Mouse (Mus musculus): ENCODE measurements around the gene Efna2. TPM values are rescaled to one million over a fixed set of nuclear protein-coding genes. Genes with fewer than 3 reads are reported as not detected.

The Efna2 gene
- polyA plus RNA-seq, 1 experiment from 2014 or later, result 41.9 TPM

- Histone ChIP-seq H3K4me2 (ENCODE audit: low read length) (peak overlapping the region; percentile 1; the same call in 1 of the 2 replicates), H3K4me1 (ENCODE audit: control insufficient read depth, insufficient read depth, low read length) (peaks cover 26% of the 10 kb centered on the region), H3K27me3 (ENCODE audit: control insufficient read depth, insufficient read depth, low read length) (no peaks in the 10 kb centered on the region), H3K9ac (replicated peaks; ENCODE audit: low read length) (no peak overlapping the region), H3K9me3 (ENCODE audit: control insufficient read depth, low read length) (no peaks in the 10 kb centered on the region), H3K36me3 (ENCODE audit: control insufficient read depth, insufficient read depth, low read length) (peaks cover 39% of the 10 kb centered on the region), H3K4me3 (replicated peaks; ENCODE audit: low read depth, low read length) (no peak overlapping the region), H3K27ac (replicated peaks; ENCODE audit: low read depth, low read length) (peak overlapping the region; percentile 46)
- DNase-seq (no peak), ATAC-seq (ENCODE audit: low FRiP score, low TSS enrichment) (no peak)
- 51% methylated on average over 10 of the region's 10 CpGs for WGBS
Measured at GRCm38 (mm10) chr10:80187739-80188138, 8.5 kb downstream of the Efna2 start.

DNA sequence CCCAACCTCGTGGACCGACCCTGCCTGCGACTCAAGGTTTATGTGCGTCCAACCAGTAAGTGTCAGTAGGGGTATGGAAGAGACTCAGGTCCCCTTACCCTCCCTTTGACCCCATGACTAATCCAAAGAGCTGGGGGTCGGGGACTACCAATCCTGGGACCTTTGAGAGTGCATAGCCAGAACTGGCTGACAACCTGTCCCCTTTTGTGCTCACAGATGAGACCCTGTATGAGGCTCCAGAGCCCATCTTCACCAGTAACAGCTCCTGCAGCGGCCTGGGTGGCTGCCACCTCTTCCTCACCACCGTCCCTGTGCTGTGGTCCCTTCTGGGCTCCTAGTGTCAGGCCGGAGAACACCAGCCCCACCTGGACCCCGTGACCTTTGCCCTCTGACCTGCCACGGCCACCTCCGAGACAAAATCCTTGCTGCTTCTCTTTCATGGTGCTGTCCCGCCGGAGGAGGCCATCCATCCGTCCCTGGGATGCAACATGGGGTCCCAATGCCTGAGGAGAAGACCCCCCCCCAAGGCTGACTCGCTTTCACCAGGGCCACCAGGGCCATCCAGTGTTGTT lies 9.3 kb downstream of the Efna2 start:
- no peaks in the 10 kb centered on the region for H3K27me3 ChIP-seq (ENCODE audit: control insufficient read depth, insufficient read depth, low read length)
- H3K4me1 ChIP-seq (ENCODE audit: control insufficient read depth, insufficient read depth, low read length), result peaks cover 26% of the 10 kb centered on the region
- peaks cover 34% of the 10 kb centered on the region for H3K36me3 ChIP-seq (ENCODE audit: control insufficient read depth, insufficient read depth, low read length)
- WGBS, result 35% methylated on average over 15 of the region's 15 CpGs
- peak overlapping the region; percentile 12; the same call in 1 of the 2 replicates for H3K4me3 ChIP-seq (replicated peaks; ENCODE audit: low read depth, low read length)
- peak overlapping the region; percentile 65 for H3K4me2 ChIP-seq (ENCODE audit: low read length)
- peak overlapping the region; percentile 43 for H3K9ac ChIP-seq (replicated peaks; ENCODE audit: low read length)
- H3K27ac ChIP-seq (replicated peaks; ENCODE audit: low read depth, low read length), result peak overlapping the region; percentile 94
- no peak for ATAC-seq (ENCODE audit: low FRiP score, low TSS enrichment)
- H3K9me3 ChIP-seq (ENCODE audit: control insufficient read depth, low read length), result no peaks in the 10 kb centered on the region
- DNase-seq, result no peak

- DNase-seq (peak; percentile 70), ATAC-seq (ENCODE audit: low FRiP score, low TSS enrichment) (0 out of 2 replicates have a peak, but pooled peaks have one; percentile 22)
- Histone ChIP-seq H3K36me3 (ENCODE audit: control insufficient read depth, insufficient read depth, low read length) (peaks cover 30% of the 10 kb centered on the region), H3K27ac (replicated peaks; ENCODE audit: low read depth, low read length) (peak overlapping the region; percentile 94), H3K4me3 (replicated peaks; ENCODE audit: low read depth, low read length) (peak overlapping the region; percentile 34), H3K9me3 (ENCODE audit: control insufficient read depth, low read length) (no peaks in the 10 kb centered on the region), H3K9ac (replicated peaks; ENCODE audit: low read length) (peak overlapping the region; percentile 75), H3K27me3 (ENCODE audit: control insufficient read depth, insufficient read depth, low read length) (no peaks in the 10 kb centered on the region), H3K4me1 (ENCODE audit: control insufficient read depth, insufficient read depth, low read length) (peaks cover 36% of the 10 kb centered on the region), H3K4me2 (ENCODE audit: low read length) (peak overlapping the region; percentile 65)
- WGBS, result 2% methylated on average over 21 of the region's 21 CpGs
Measured at GRCm38 (mm10) chr10:80189999-80190398, 10.7 kb downstream of the Efna2 start.

GRCm38 (mm10) chr10:80190491-80191051 lies 11.3 kb downstream of the Efna2 start:
- no peaks in the 10 kb centered on the region for H3K9me3 ChIP-seq (ENCODE audit: control insufficient read depth, low read length)
- H3K4me3 ChIP-seq (replicated peaks; ENCODE audit: low read depth, low read length), result peak overlapping the region; percentile 34
- under 1% methylated on average over 47 of the region's 48 CpGs for WGBS
- ATAC-seq (ENCODE audit: low FRiP score, low TSS enrichment), result peak; percentile 29; the same call in 1 of the 2 replicates
- peak; percentile 83 for DNase-seq
- peaks cover 30% of the 10 kb centered on the region for H3K36me3 ChIP-seq (ENCODE audit: control insufficient read depth, insufficient read depth, low read length)
- peaks cover 36% of the 10 kb centered on the region for H3K4me1 ChIP-seq (ENCODE audit: control insufficient read depth, insufficient read depth, low read length)
- H3K27ac ChIP-seq (replicated peaks; ENCODE audit: low read depth, low read length), result peak overlapping the region; percentile 94
- H3K27me3 ChIP-seq (ENCODE audit: control insufficient read depth, insufficient read depth, low read length), result no peaks in the 10 kb centered on the region
- peak overlapping the region; percentile 75 for H3K9ac ChIP-seq (replicated peaks; ENCODE audit: low read length)
- peak overlapping the region; percentile 65 for H3K4me2 ChIP-seq (ENCODE audit: low read length)

DNA sequence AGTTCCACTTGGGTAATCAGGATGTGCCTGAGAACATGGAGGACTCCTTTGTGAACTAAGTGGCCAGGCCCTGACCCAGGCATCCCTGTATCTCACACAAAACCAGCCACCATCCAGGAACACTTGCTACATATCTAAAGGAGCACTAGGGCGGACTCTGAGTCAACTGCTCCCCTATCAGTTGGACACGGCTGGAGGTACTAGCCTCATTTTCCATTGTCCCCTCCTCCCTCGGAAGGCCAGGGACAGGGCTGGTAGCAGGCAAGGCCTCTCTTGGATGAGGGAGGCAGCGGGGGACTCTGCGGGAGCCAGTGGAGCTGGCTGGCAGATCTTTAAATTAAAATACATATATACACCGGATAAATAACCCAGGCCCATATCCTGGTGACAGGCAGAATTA lies 14.7 kb downstream of the Efna2 start:
- H3K4me2 ChIP-seq (ENCODE audit: low read length), result no peak overlapping the region
- H3K4me1 ChIP-seq (ENCODE audit: control insufficient read depth, insufficient read depth, low read length), result peaks cover 33% of the 10 kb centered on the region
- H3K36me3 ChIP-seq (ENCODE audit: control insufficient read depth, insufficient read depth, low read length), result peaks cover 5% of the 10 kb centered on the region
- H3K27ac ChIP-seq (replicated peaks; ENCODE audit: low read depth, low read length), result peak overlapping the region; percentile 70
- 32% methylated on average over 6 of the region's 6 CpGs for WGBS
- no peak overlapping the region for H3K4me3 ChIP-seq (replicated peaks; ENCODE audit: low read depth, low read length)
- peak overlapping the region; percentile 36; the same call in 1 of the 2 replicates for H3K9ac ChIP-seq (replicated peaks; ENCODE audit: low read length)
- no peak for DNase-seq
- no peaks in the 10 kb centered on the region for H3K9me3 ChIP-seq (ENCODE audit: control insufficient read depth, low read length)
- no peaks in the 10 kb centered on the region for H3K27me3 ChIP-seq (ENCODE audit: control insufficient read depth, insufficient read depth, low read length)
- ATAC-seq (ENCODE audit: low FRiP score, low TSS enrichment), result no peak

- peaks cover 30% of the 10 kb centered on the region for H3K4me1 ChIP-seq (ENCODE audit: control insufficient read depth, insufficient read depth, low read length)
- no peak overlapping the region for H3K4me2 ChIP-seq (ENCODE audit: low read length)
- H3K4me3 ChIP-seq (replicated peaks; ENCODE audit: low read depth, low read length), result no peak overlapping the region
- 0 out of 2 replicates have a peak, but pooled peaks cover under 1% of the 10 kb centered on the region for H3K36me3 ChIP-seq (ENCODE audit: control insufficient read depth, insufficient read depth, low read length)
- no peak for ATAC-seq (ENCODE audit: low FRiP score, low TSS enrichment)
- H3K9me3 ChIP-seq (ENCODE audit: control insufficient read depth, low read length), result no peaks in the 10 kb centered on the region
- WGBS, result 9% methylated on average over 8 of the region's 8 CpGs
- DNase-seq, result no peak
- peak overlapping the region; percentile 70 for H3K27ac ChIP-seq (replicated peaks; ENCODE audit: low read depth, low read length)
- peak overlapping the region; percentile 36; the same call in 1 of the 2 replicates for H3K9ac ChIP-seq (replicated peaks; ENCODE audit: low read length)
- H3K27me3 ChIP-seq (ENCODE audit: control insufficient read depth, insufficient read depth, low read length), result no peaks in the 10 kb centered on the region
Measured at GRCm38 (mm10) chr10:80194441-80194840, 15.2 kb downstream of the Efna2 start.

DNA sequence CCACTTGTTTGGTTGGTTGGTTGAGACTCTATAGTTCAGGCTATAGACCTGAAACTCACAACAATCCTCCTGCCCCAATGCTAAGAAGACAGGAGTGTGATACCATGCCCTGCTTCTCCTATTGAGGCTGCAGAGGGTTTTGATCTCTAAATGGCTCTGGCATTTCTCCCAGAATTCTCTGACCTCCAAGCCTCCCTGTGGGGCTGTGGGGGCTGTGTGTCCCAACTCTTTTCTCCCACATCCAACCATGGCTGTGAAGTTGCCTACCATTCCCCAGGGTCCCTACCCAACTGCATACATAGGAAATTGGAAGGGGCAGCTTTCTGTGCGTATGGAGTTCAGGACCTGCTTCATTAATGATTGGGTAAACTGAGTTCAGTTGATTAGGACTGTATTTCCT lies 16.9 kb downstream of the Efna2 start:
- no peak for ATAC-seq (ENCODE audit: low FRiP score, low TSS enrichment)
- H3K9me3 ChIP-seq (ENCODE audit: control insufficient read depth, low read length), result no peaks in the 10 kb centered on the region
- H3K27ac ChIP-seq (replicated peaks; ENCODE audit: low read depth, low read length), result no peak overlapping the region
- WGBS, result 31% methylated on average over 1 of the region's 1 CpGs
- no peak overlapping the region for H3K4me2 ChIP-seq (ENCODE audit: low read length)
- H3K27me3 ChIP-seq (ENCODE audit: control insufficient read depth, insufficient read depth, low read length), result no peaks in the 10 kb centered on the region
- no peaks in the 10 kb centered on the region for H3K36me3 ChIP-seq (ENCODE audit: control insufficient read depth, insufficient read depth, low read length)
- no peak for DNase-seq
- no peak overlapping the region for H3K9ac ChIP-seq (replicated peaks; ENCODE audit: low read length)
- peaks cover 16% of the 10 kb centered on the region for H3K4me1 ChIP-seq (ENCODE audit: control insufficient read depth, insufficient read depth, low read length)
- no peak overlapping the region for H3K4me3 ChIP-seq (replicated peaks; ENCODE audit: low read depth, low read length)

DNA sequence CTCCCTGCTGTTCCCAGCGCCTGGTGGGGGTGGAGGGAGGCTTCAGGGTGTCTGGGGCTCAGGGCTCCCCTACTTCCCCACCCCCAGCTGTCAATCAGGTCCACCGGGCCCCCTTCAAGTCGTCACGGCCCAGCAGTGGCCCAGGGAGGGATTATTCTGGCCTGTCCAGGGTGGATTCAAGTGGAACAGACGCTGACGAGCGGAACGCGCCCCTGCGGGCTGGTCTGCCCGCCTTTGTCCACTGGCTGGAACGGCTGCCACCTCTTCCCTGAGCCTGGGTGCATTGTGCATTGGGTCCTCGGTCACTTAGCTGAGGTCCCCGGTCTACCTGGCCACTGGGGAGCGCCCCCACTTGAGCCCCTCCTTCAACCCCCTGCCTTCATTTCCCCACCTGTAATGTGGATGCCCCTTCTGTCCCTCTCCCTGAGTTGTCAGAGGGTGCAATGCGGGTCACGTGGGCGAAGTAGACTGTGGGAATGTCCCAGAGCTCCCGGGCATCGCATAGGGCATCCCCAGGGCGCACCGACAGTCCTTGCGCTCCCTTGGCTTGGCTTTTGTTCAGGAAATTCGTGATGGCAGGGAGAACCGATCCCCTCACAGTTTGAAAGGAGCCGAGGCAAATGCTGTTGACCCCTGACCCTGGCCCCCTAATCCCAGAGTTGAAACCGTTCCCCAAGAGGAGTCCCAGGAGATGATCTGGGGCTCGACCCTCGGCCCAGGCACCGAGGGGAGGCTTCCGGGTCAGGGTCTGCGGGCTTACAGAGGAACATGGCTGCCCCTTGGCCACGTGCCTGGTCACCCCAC lies 17.7 kb downstream of the Efna2 start:
- Histone ChIP-seq H3K9me3 (ENCODE audit: control insufficient read depth, low read length) (no peaks in the 10 kb centered on the region), H3K9ac (replicated peaks; ENCODE audit: low read length) (no peak overlapping the region), H3K4me2 (ENCODE audit: low read length) (no peak overlapping the region), H3K27ac (replicated peaks; ENCODE audit: low read depth, low read length) (peak overlapping the region; percentile 45; the same call in 1 of the 2 replicates), H3K36me3 (ENCODE audit: control insufficient read depth, insufficient read depth, low read length) (no peaks in the 10 kb centered on the region), H3K27me3 (ENCODE audit: control insufficient read depth, insufficient read depth, low read length) (no peaks in the 10 kb centered on the region), H3K4me3 (replicated peaks; ENCODE audit: low read depth, low read length) (no peak overlapping the region), H3K4me1 (ENCODE audit: control insufficient read depth, insufficient read depth, low read length) (peaks cover 13% of the 10 kb centered on the region)
- ATAC-seq (ENCODE audit: low FRiP score, low TSS enrichment), result 0 out of 2 replicates have a peak, but pooled peaks have one; percentile 36
- DNase-seq, result no peak
- 10% methylated on average over 33 of the region's 33 CpGs for WGBS

All from midbrain, embryonic 14.5 days (tissue).